Mouse (Mus musculus): ENCODE data around the gene Cdk15. TPM values are rescaled to one million over a fixed set of nuclear protein-coding genes. Genes with fewer than 3 reads are reported as not detected.

The Cdk15 gene
- polyA plus RNA-seq, 1 experiment = not detected

DNA sequence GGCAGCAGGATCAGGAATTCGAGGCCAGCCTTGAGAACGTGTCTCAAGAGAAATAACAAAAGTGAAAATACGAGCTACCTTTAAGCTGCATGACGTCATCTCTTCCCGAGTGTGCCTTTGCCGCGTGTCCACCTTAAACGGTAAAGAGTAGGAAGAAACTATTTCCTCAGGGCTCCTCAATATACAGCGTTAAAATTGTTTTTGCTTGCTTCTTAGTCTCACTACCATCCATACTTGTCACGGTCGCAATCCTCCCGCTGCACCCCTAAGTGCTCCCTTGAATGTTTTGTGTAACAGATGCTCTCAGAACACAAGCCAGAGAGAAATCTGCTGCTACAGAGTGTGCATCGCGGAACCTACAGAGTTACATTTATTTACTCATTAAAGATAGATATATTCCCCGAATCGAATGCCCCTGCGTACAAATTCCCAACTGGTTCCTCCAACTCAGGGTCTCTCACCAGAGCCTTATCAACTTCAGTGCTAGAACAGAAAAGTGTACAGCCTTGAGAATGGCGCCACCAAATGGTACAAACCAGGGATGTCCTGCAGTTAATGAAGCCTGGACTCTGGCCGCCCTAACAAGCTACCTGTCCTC lies 19.0 kb upstream of the Cdk15 start:
- Histone ChIP-seq H3K27me3 (ENCODE audit: control insufficient read depth, insufficient read depth, low read length, poor library complexity, severe bottlenecking) (no peaks in the 10 kb centered on the region), H3K4me1 (ENCODE audit: control insufficient read depth, insufficient read depth, low read length) (no peaks in the 10 kb centered on the region), H3K27ac (ENCODE audit: insufficient read depth, low read length) (peak overlapping the region; percentile 18; the same call in 1 of the 2 replicates), H3K36me3 (ENCODE audit: control insufficient read depth, insufficient read depth, low read length, poor library complexity, severe bottlenecking) (no peaks in the 10 kb centered on the region), H3K4me3 (ENCODE audit: low read depth, low read length) (peak overlapping the region; percentile 80), H3K9me3 (replicated peaks; ENCODE audit: control insufficient read depth, insufficient read depth, low read length, poor library complexity, severe bottlenecking) (no peaks in the 10 kb centered on the region), H3K9ac (ENCODE audit: low read depth, poor library complexity, severe bottlenecking) (peak overlapping the region; percentile 12)
- TF ChIP-seq POLR2A (IDR thresholded peaks at IDR 0.05; ENCODE audit: insufficient read depth, low read length) (no peak), CTCF (IDR thresholded peaks at IDR 0.05; ENCODE audit: low read depth, low read length) (peak; percentile 68), EP300 (IDR thresholded peaks at IDR 0.05; ENCODE audit: insufficient read depth, low read depth, low read length) (no peak)

DNA sequence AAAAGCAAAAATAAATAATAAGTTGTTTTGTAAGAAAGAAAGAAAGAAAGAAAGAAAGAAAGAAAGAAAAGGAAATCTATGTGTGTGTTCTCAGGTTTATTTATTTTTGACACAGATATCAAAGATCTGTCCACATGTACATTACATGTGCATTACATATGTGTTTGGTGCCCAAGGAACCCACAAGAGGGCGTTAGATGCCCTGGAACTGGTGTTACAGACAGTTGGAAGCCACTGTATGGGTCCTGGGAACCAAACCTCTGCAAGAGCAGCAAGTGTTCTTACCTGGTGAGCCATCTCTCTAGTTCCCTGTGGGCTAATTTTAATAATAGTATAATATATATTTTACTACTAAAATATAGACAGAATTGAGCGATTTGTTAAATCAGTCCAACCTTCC lies 12.9 kb upstream of the Cdk15 start:
- Histone ChIP-seq H3K27me3 (ENCODE audit: control insufficient read depth, insufficient read depth, low read length, poor library complexity, severe bottlenecking) (no peaks in the 10 kb centered on the region), H3K9me3 (replicated peaks; ENCODE audit: control insufficient read depth, insufficient read depth, low read length, poor library complexity, severe bottlenecking) (no peaks in the 10 kb centered on the region), H3K9ac (ENCODE audit: low read depth, poor library complexity, severe bottlenecking) (no peak overlapping the region), H3K36me3 (ENCODE audit: control insufficient read depth, insufficient read depth, low read length, poor library complexity, severe bottlenecking) (no peaks in the 10 kb centered on the region), H3K4me3 (ENCODE audit: low read depth, low read length) (no peak overlapping the region), H3K4me1 (ENCODE audit: control insufficient read depth, insufficient read depth, low read length) (no peaks in the 10 kb centered on the region), H3K27ac (ENCODE audit: insufficient read depth, low read length) (no peak overlapping the region)
- TF ChIP-seq POLR2A (IDR thresholded peaks at IDR 0.05; ENCODE audit: insufficient read depth, low read length) (no peak), EP300 (IDR thresholded peaks at IDR 0.05; ENCODE audit: insufficient read depth, low read depth, low read length) (no peak), CTCF (IDR thresholded peaks at IDR 0.05; ENCODE audit: low read depth, low read length) (peak; percentile 19)

DNA sequence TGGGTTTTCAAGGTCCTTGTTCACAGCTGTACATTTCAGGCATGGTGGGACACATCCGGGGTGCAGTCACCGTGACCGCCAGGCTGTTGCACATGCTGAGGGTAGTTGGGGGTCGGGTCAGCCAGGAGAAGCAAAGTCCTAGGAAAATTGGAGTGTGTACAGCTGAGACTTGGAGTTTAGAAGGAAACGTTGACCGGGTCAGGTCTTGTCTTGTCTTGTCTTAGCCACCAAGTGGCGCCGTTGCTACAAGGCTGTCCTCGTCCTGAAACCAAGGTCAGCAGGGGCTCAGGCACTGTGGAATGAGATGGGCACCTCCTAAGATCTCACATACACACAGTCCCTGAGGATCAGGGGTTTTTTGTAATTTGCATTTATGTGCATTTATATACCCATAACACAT lies 9.1 kb upstream of the Cdk15 start:
- no peak overlapping the region for H3K4me3 ChIP-seq (ENCODE audit: low read depth, low read length)
- H3K4me1 ChIP-seq (ENCODE audit: control insufficient read depth, insufficient read depth, low read length) = no peaks in the 10 kb centered on the region
- H3K9ac ChIP-seq (ENCODE audit: low read depth, poor library complexity, severe bottlenecking) = no peak overlapping the region
- H3K36me3 ChIP-seq (ENCODE audit: control insufficient read depth, insufficient read depth, low read length, poor library complexity, severe bottlenecking) = no peaks in the 10 kb centered on the region
- peak; percentile 96 for TF ChIP-seq CTCF (IDR thresholded peaks at IDR 0.05; ENCODE audit: low read depth, low read length)
- no peak for TF ChIP-seq POLR2A (IDR thresholded peaks at IDR 0.05; ENCODE audit: insufficient read depth, low read length)
- TF ChIP-seq EP300 (IDR thresholded peaks at IDR 0.05; ENCODE audit: insufficient read depth, low read depth, low read length) = 0 out of 2 replicates have a peak, but pooled peaks have one; percentile 51
- no peaks in the 10 kb centered on the region for H3K9me3 ChIP-seq (replicated peaks; ENCODE audit: control insufficient read depth, insufficient read depth, low read length, poor library complexity, severe bottlenecking)
- no peaks in the 10 kb centered on the region for H3K27me3 ChIP-seq (ENCODE audit: control insufficient read depth, insufficient read depth, low read length, poor library complexity, severe bottlenecking)
- no peak overlapping the region for H3K27ac ChIP-seq (ENCODE audit: insufficient read depth, low read length)

DNA sequence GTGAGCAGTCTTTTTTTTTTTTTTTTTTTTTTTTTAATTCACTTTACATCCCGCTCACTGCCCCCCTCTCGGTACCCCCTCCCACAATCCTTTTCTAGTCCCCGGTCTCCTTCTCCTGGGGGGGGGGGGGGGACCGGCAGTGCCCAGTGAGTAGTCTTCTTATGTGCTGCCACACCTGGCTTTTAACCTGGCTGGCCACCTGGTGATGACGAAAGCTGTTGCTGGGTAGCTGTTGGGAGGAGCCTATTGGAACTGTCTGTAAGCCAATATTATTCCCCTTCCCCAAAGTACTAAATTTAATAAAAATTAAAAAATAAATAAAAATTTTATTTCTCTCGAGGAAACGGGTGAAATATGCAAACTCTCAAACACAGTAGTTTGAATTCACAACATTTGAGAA lies 3.9 kb upstream of the Cdk15 start:
- H3K36me3 ChIP-seq (ENCODE audit: control insufficient read depth, insufficient read depth, low read length, poor library complexity, severe bottlenecking) = no peaks in the 10 kb centered on the region
- H3K27ac ChIP-seq (ENCODE audit: insufficient read depth, low read length) = no peak overlapping the region
- no peaks in the 10 kb centered on the region for H3K27me3 ChIP-seq (ENCODE audit: control insufficient read depth, insufficient read depth, low read length, poor library complexity, severe bottlenecking)
- H3K9me3 ChIP-seq (replicated peaks; ENCODE audit: control insufficient read depth, insufficient read depth, low read length, poor library complexity, severe bottlenecking) = no peaks in the 10 kb centered on the region
- no peak for TF ChIP-seq EP300 (IDR thresholded peaks at IDR 0.05; ENCODE audit: insufficient read depth, low read depth, low read length)
- no peak for TF ChIP-seq POLR2A (IDR thresholded peaks at IDR 0.05; ENCODE audit: insufficient read depth, low read length)
- TF ChIP-seq CTCF (IDR thresholded peaks at IDR 0.05; ENCODE audit: low read depth, low read length) = no peak
- no peaks in the 10 kb centered on the region for H3K4me1 ChIP-seq (ENCODE audit: control insufficient read depth, insufficient read depth, low read length)
- 0 out of 2 replicates have a peak overlapping the region, but pooled peaks have one; percentile 34 for H3K9ac ChIP-seq (ENCODE audit: low read depth, poor library complexity, severe bottlenecking)
- H3K4me3 ChIP-seq (ENCODE audit: low read depth, low read length) = no peak overlapping the region

DNA sequence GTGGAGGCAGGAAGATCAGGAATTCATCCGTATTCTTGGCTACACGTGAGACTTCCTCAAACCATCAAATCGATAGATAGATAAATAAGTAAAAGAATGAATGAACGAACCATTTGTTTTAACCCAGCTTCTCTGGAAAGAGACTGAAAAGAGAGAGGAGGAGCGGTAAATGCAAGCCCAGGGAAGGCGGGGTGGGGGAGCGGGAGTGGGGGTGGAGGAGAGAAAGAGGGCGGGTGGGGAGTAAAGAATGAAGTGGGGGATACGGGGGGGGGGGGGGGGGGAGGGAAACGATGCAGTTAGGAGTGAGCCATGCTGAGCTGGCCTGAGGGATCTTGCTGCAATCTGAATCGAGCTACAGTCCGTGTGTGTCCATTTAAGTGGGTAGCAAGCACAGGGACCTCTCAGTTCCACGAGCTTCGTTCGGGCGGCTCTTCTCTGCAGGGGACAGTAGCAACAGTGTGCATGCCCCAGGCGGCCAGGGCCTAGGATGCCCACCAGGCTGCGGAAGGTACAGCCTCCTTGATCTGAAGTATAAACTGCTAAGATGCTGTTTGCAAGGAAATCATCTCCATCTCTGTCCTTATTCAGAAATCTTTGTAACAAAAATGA lies 3.3 kb upstream of the Cdk15 start:
- H3K27ac ChIP-seq (ENCODE audit: insufficient read depth, low read length) = no peak overlapping the region
- no peaks in the 10 kb centered on the region for H3K9me3 ChIP-seq (replicated peaks; ENCODE audit: control insufficient read depth, insufficient read depth, low read length, poor library complexity, severe bottlenecking)
- H3K36me3 ChIP-seq (ENCODE audit: control insufficient read depth, insufficient read depth, low read length, poor library complexity, severe bottlenecking) = no peaks in the 10 kb centered on the region
- H3K9ac ChIP-seq (ENCODE audit: low read depth, poor library complexity, severe bottlenecking) = peak overlapping the region; percentile 8; the same call in 1 of the 2 replicates
- no peaks in the 10 kb centered on the region for H3K27me3 ChIP-seq (ENCODE audit: control insufficient read depth, insufficient read depth, low read length, poor library complexity, severe bottlenecking)
- H3K4me1 ChIP-seq (ENCODE audit: control insufficient read depth, insufficient read depth, low read length) = no peaks in the 10 kb centered on the region
- H3K4me3 ChIP-seq (ENCODE audit: low read depth, low read length) = peak overlapping the region; percentile 38; the same call in 1 of the 2 replicates
- TF ChIP-seq EP300 (IDR thresholded peaks at IDR 0.05; ENCODE audit: insufficient read depth, low read depth, low read length) (no peak), CTCF (IDR thresholded peaks at IDR 0.05; ENCODE audit: low read depth, low read length) (no peak), POLR2A (IDR thresholded peaks at IDR 0.05; ENCODE audit: insufficient read depth, low read length) (no peak)

DNA sequence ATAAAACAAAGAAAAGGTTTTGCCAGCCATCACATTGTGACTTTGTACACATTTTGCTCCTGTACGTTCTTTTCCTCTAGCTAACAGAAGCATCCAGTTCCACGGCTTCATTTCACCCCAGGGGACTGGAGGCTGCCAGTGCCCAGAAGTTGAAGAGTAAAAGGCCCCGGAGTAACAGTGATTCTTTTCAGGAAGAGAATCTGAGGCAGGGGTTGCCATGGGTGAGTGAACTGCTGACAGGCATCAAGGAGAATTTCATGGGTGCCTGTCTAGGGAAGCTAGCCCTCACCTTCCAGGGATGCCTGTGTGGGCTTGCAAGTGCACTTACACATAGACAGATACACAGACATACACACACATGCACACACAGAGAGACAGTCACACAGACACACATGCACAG lies 1.0 kb downstream of the Cdk15 start:
- no peak for TF ChIP-seq CTCF (IDR thresholded peaks at IDR 0.05; ENCODE audit: low read depth, low read length)
- TF ChIP-seq POLR2A (IDR thresholded peaks at IDR 0.05; ENCODE audit: insufficient read depth, low read length) = no peak
- no peak overlapping the region for H3K9ac ChIP-seq (ENCODE audit: low read depth, poor library complexity, severe bottlenecking)
- no peak overlapping the region for H3K4me3 ChIP-seq (ENCODE audit: low read depth, low read length)
- no peak overlapping the region for H3K27ac ChIP-seq (ENCODE audit: insufficient read depth, low read length)
- no peaks in the 10 kb centered on the region for H3K27me3 ChIP-seq (ENCODE audit: control insufficient read depth, insufficient read depth, low read length, poor library complexity, severe bottlenecking)
- no peaks in the 10 kb centered on the region for H3K36me3 ChIP-seq (ENCODE audit: control insufficient read depth, insufficient read depth, low read length, poor library complexity, severe bottlenecking)
- H3K4me1 ChIP-seq (ENCODE audit: control insufficient read depth, insufficient read depth, low read length) = no peaks in the 10 kb centered on the region
- H3K9me3 ChIP-seq (replicated peaks; ENCODE audit: control insufficient read depth, insufficient read depth, low read length, poor library complexity, severe bottlenecking) = no peaks in the 10 kb centered on the region
